Mouse (Mus musculus) heart, adult 11 months (tissue): ENCODE results near the gene Pop4.

Experiments
- DNase-seq: peaks from one replicate; pipeline ENCODE4 v3.0.0; 2022

The Pop4 gene

DNA sequence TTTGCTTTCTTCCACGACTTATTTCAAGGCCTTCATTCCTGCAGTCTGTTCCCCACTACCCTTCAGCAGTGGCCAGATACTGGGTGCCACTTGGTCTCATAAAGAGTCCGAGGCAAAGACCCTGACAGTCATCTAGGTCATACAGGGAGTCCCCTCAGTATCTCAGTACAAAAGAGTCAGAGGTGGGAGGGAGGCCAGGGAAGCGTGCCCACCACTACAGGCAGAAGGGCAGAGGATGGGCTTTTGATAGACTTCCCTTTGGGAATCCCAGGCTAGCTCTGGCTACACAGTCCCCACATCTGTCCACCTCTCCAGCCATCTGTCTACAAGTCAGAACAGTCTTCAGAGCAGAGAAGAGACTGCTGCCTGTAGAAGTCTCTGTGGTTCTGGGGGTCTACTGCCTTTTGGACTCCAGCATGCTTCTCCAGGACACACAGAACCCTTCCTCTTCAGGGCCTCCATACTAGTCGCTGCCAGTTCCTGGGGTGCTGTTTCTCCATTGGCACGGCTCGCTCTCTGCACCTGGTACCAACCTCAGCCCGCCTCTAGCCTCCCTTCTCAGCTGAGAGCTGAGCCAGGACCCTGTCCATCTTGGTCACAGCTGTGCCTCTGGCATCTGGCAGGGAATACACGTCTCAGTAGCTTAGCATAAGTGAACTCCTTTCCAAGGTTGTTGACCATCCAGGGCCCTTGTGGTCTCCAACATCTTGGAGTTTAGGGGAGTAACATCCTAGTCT lies 52.4 kb downstream of the Pop4 start:
- peak; percentile 91 for DNase-seq

DNA sequence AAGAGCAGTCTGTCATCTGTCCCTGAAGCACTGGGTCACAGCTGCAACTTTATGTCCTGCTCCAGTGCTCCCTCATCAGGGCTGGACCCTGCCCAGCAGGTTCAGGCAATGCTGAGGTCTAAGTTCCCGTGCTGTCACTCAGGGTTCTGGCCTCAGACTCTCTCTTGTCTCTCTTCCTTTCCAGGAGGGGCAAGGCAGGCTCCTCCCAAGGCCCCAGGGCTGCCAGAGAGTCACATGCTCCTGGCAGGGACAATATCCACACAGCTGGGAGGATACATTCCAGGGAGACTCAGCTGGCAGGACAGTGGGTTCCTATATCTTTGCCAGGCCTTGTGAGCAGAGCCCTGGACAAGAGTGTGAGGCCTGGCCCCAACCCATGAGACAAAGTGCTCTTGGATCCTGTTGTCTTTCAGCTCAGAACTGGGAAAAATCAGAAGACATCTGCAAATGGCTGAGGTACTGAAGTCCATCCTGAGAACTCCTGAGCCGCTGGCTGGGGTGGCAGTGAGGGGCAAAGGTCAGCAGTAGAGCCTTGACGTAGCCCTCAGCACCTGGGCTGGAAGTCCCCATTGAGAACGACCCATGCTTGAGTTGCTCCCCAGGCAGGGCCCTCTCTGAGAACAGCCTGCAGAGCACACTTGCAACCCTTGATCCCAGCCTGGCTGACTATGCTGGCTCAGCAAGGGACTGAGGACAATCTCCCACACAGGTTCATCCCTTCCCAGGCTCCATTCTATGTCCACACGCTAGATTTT lies 53.6 kb downstream of the Pop4 start:
- peak; percentile 99 for DNase-seq

DNA sequence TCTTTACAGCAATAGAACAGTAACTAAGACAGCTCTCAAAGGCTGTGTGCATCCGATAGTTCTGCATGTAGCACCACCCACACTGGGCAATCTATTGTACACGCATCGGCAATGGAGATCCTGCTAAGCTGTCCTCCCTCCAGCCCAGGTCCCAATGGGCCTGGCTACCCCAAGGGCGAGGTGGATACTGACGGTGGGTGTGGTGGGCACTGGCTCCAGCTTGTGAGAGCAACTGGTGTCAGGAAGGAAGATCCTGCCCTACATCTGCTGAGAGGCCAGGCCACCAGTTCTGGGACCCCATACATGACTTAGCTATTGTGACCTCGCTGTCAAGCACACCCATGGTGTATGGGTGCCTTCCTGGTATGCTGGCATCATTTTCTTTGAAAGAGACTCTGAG lies 55.5 kb downstream of the Pop4 start:
- peak; percentile 93 for DNase-seq

DNA sequence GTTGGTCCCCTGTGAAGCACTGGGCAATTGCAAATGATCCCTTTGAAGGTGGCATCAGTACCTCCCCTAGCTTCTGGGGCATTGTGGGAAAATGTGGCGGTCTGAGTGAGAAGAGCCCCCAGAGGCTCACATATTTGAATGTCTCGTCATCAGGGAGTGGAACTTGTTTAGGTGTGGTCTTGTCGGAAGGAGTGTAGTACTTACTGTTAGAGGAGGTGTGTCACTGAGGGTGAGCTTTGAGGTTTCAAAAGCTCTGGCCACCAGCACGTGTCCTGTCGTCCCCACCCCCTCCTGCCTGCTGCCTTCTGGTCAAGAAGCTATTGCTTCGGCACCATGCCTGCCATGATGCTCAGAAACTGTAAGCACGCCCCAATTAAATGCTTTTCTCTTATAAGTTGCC lies 55.9 kb downstream of the Pop4 start:
- no peak for DNase-seq

DNA sequence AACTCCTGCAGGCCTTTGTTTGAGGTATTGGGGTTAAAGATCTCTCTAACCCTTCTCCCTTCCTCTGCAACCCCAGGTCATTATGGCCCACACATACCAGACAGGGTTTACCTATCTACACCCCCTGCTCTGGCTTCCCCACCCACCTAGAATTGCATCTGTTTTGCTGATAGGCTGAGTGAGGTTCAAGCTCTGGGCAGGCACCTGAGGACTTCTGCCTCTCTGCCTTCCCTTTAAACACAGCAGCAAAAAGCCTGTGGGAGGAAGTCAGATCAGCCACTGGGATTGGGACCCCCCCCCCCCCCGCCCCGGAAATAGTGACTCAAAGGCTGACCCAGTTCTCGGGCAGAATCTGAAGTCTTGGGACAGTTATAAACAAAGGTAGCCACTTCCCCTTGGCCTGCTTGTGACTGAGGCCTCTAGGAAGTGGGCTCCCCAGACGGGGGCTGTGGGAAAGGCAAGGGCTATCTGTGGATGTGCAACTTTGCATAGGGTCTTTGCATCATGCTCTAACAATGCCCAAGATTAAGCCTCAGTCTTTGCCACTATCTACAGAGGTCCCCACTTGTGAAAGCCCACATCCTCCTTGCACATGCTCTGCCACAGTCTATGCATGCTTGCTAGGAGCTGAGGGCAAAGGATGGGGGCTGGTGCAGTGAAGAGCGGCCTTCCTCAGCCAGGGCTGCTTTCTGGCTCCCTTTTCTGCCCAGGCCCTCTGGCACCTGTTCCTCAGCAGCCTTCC lies 56.6 kb downstream of the Pop4 start:
- DNase-seq: no peak

DNA sequence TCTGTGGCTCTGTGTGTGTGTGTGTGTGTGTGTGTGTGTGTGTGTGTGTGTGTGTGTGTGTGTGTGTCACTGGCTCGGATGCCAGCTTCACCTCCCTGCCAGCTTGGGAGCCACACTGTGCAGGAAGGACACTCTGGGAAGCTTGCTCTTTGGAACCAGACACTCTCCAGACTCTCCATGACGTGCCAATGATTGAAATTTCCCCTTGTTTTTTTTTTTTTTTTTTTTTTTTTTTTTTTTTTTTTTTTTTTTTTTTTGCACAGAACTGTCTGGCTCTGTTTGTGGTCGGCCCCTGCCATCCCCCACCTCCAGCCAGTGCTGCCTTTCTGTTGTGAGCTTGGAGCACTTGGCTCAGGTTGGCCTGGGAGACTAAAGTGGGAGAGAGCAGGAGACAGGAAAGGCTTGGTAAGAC lies 58.6 kb downstream of the Pop4 start:
- DNase-seq: peak; percentile 92
